In genomic region chr19:6260946-6261345, GRCm38 (mm10) we compare ENCODE assay signal across 15 mouse cellular contexts. TPM values are rescaled to one million over a fixed set of nuclear protein-coding genes. Genes with fewer than 3 reads are reported as not detected.
DNase-seq lines count a peak whose midpoint lies in the region; ATAC-seq and TF ChIP-seq lines count a peak whose summit lies in the region.
"Had no signal": no experiment of that assay in that cellular context is flagged by ENCODE, and none has a peak within 500 bp of the region (broad histone marks: within the 10 kb centered on the region; RNA-seq: fewer than 3 reads in every experiment).

No protein-coding gene starts in this region.

- peak; percentile 43 for TF ChIP-seq CTCF in kidney, adult 2 months (conservative IDR thresholded peaks at IDR 0.05; ENCODE audit: insufficient read depth, insufficient read length, low read depth, low read length)
- TF ChIP-seq CTCF in midbrain, postnatal 0 days (IDR thresholded peaks at IDR 0.05), result peak; percentile 60
- peak; percentile 46; the same call in 1 of the 2 replicates for TF ChIP-seq CTCF in brain, embryonic 14.5 days (IDR thresholded peaks at IDR 0.05; ENCODE audit: borderline replicate concordance, extremely low read depth, insufficient read depth, insufficient read length)

- WGBS in kidney, adult 2 months, result 78% methylated on average over 4 of the region's 4 CpGs
- 75% methylated on average over 4 of the region's 4 CpGs for WGBS in midbrain, postnatal 0 days
- WGBS in midbrain, embryonic 15.5 days, result 82% methylated on average over 4 of the region's 4 CpGs

- H3K9ac ChIP-seq in midbrain, postnatal 0 days (replicated peaks; ENCODE audit: low read length, poor library complexity, severe bottlenecking), result no peak overlapping the region
- H3K9ac ChIP-seq in midbrain, embryonic 15.5 days, result no peak overlapping the region
- H3K9ac ChIP-seq: heart, embryonic 13.5 days; limb, embryonic 15.5 days; neural tube, embryonic 15.5 days had no signal

- DNase-seq in kidney, adult 2 months, result no peak
- DNase-seq in kidney, adult 11 months, result no peak
- DNase-seq in midbrain, postnatal 0 days (ENCODE audit: low spot score), result no peak
- no peak for DNase-seq in brain, embryonic 14.5 days (ENCODE audit: low read depth)
- DNase-seq in adrenal gland, postnatal 4 days (ENCODE audit: low spot score in 2 of 2), result no peak
- no peak for DNase-seq in gastrocnemius, postnatal 14 days
- DNase-seq: gastrocnemius, postnatal 25 days; thymus, adult 18-20 months had no signal

- intact Hi-C loops in gastrocnemius, postnatal 14 days (cut with DNase I; ENCODE audit: low total_unique reads), result no loop called here

- H3K4me3 ChIP-seq in kidney, adult 2 months (ENCODE audit: insufficient read depth, low read depth, low read length), result no peak overlapping the region
- no peak overlapping the region for H3K4me3 ChIP-seq in midbrain, postnatal 0 days (ENCODE audit: low read depth, low read length)
- no peak overlapping the region for H3K4me3 ChIP-seq in midbrain, embryonic 15.5 days
- H3K4me3 ChIP-seq: erythroblast, embryonic 14.5 days; heart, embryonic 13.5 days; limb, embryonic 15.5 days; neural tube, embryonic 15.5 days had no signal

- H3K27me3 ChIP-seq in kidney, adult 2 months (replicated peaks; ENCODE audit: control insufficient read depth, insufficient read depth, low read length), result no peaks in the 10 kb centered on the region
- no peaks in the 10 kb centered on the region for H3K27me3 ChIP-seq in midbrain, postnatal 0 days (ENCODE audit: insufficient read depth, low read length)
- no peaks in the 10 kb centered on the region for H3K27me3 ChIP-seq in midbrain, embryonic 15.5 days (replicated peaks)
- H3K27me3 ChIP-seq: heart, embryonic 13.5 days; limb, embryonic 15.5 days; neural tube, embryonic 15.5 days had no signal

- TF ChIP-seq POLR2A in kidney, adult 2 months (IDR thresholded peaks at IDR 0.05; ENCODE audit: low read depth, low read length), result no peak
- no peak for TF ChIP-seq POLR2A in brain, embryonic 14.5 days (IDR thresholded peaks at IDR 0.05; ENCODE audit: borderline replicate concordance, extremely low read depth, insufficient read depth, insufficient read length, poor library complexity, severe bottlenecking)

- ATAC-seq in midbrain, postnatal 0 days (ENCODE audit: low FRiP score), result no peak
- ATAC-seq in midbrain, embryonic 15.5 days (replicated peaks), result no peak

- H3K4me2 ChIP-seq in midbrain, postnatal 0 days (ENCODE audit: low read depth, low read length, poor library complexity, severe bottlenecking), result no peak overlapping the region
- no peak overlapping the region for H3K4me2 ChIP-seq in midbrain, embryonic 15.5 days
- H3K4me2 ChIP-seq: heart, embryonic 13.5 days; limb, embryonic 15.5 days; neural tube, embryonic 15.5 days had no signal

- H3K9me3 ChIP-seq in midbrain, postnatal 0 days (ENCODE audit: low read length), result no peaks in the 10 kb centered on the region
- no peaks in the 10 kb centered on the region for H3K9me3 ChIP-seq in midbrain, embryonic 15.5 days
- H3K9me3 ChIP-seq: limb, embryonic 15.5 days; neural tube, embryonic 15.5 days had no signal

- H3K27ac ChIP-seq in kidney, adult 2 months (ENCODE audit: insufficient read depth, low read depth, low read length), result no peak overlapping the region
- no peak overlapping the region for H3K27ac ChIP-seq in midbrain, postnatal 0 days (ENCODE audit: low read depth, low read length)
- H3K27ac ChIP-seq in midbrain, embryonic 15.5 days, result no peak overlapping the region
- H3K27ac ChIP-seq: heart, embryonic 13.5 days; limb, embryonic 15.5 days; neural tube, embryonic 15.5 days had no signal

- H3K36me3 ChIP-seq in kidney, adult 2 months (ENCODE audit: control insufficient read depth, insufficient read depth, low read length), result peaks cover 2% of the 10 kb centered on the region; the same call in 1 of the 2 replicates
- peaks cover 44% of the 10 kb centered on the region for H3K36me3 ChIP-seq in midbrain, postnatal 0 days (ENCODE audit: insufficient read depth, low read length)
- peaks cover 39% of the 10 kb centered on the region; the same call in 1 of the 2 replicates for H3K36me3 ChIP-seq in midbrain, embryonic 15.5 days (replicated peaks)

- H3K4me1 ChIP-seq in kidney, adult 2 months (ENCODE audit: control insufficient read depth, insufficient read depth, low read length), result peaks cover 8% of the 10 kb centered on the region; the same call in 1 of the 2 replicates
- no peaks in the 10 kb centered on the region for H3K4me1 ChIP-seq in midbrain, postnatal 0 days (ENCODE audit: insufficient read depth, low read length)
- no peaks in the 10 kb centered on the region for H3K4me1 ChIP-seq in midbrain, embryonic 15.5 days
- H3K4me1 ChIP-seq: heart, embryonic 13.5 days; neural tube, embryonic 15.5 days had no signal

RNA-seq across cellular contexts. Expression of gene Ehd1, which starts 15.6 kb away (rescaled TPM):
- polyA plus RNA-seq in kidney, adult 2 months (2012; rRNA removed), result 224 and 317 TPM in 2 replicates
- 117 and 139 TPM in 2 replicates for total RNA-seq in midbrain, postnatal 0 days (2014; rRNA removed)
- polyA plus RNA-seq in midbrain, postnatal 0 days (2015; fragmentation: Nextera tagmentation; extraction: Ambion mirVana), result 73.0 and 74.0 TPM in 2 replicates
- polyA plus RNA-seq in midbrain, embryonic 15.5 days (2015; fragmentation: Nextera tagmentation; extraction: Ambion mirVana), result 107 and 111 TPM in 2 replicates
- polyA plus RNA-seq in brain, embryonic 14.5 days (2012; rRNA removed), result 200 and 212 TPM in 2 replicates
- 10 to 100 TPM; 88.2 to 90.2 TPM for total RNA-seq in adrenal gland, postnatal 4 days (2021)
- 10 to 100 TPM; 40.5 to 50.8 TPM for total RNA-seq in gastrocnemius, postnatal 14 days (2021)

RNA-seq across cellular contexts. Expression of gene Atg2a, which starts 19.5 kb away (rescaled TPM):
- 27.4 and 33.2 TPM in 2 replicates for polyA plus RNA-seq in kidney, adult 2 months (2012; rRNA removed)
- total RNA-seq in midbrain, postnatal 0 days (2014; rRNA removed), result 34.3 and 38.2 TPM in 2 replicates
- 9.6 and 9.7 TPM in 2 replicates for polyA plus RNA-seq in midbrain, postnatal 0 days (2015; fragmentation: Nextera tagmentation; extraction: Ambion mirVana)
- polyA plus RNA-seq in midbrain, embryonic 15.5 days (2015; fragmentation: Nextera tagmentation; extraction: Ambion mirVana), result 16.1 and 16.4 TPM in 2 replicates
- 21.8 and 28.9 TPM in 2 replicates for polyA plus RNA-seq in brain, embryonic 14.5 days (2012; rRNA removed)
- total RNA-seq in adrenal gland, postnatal 4 days (2021), result 10 to 100 TPM; 40.0 to 41.1 TPM
- 10 to 100 TPM; 12.7 to 14.6 TPM for total RNA-seq in gastrocnemius, postnatal 14 days (2021)

RNA-seq across cellular contexts. Expression of gene Ppp2r5b, which starts 25.3 kb away (rescaled TPM):
- polyA plus RNA-seq in kidney, adult 2 months (2012; rRNA removed), result 32.1 and 36.5 TPM in 2 replicates
- 248 and 256 TPM in 2 replicates for total RNA-seq in midbrain, postnatal 0 days (2014; rRNA removed)
- 177 and 189 TPM in 2 replicates for polyA plus RNA-seq in midbrain, postnatal 0 days (2015; fragmentation: Nextera tagmentation; extraction: Ambion mirVana)
- 141 and 149 TPM in 2 replicates for polyA plus RNA-seq in midbrain, embryonic 15.5 days (2015; fragmentation: Nextera tagmentation; extraction: Ambion mirVana)
- polyA plus RNA-seq in brain, embryonic 14.5 days (2012; rRNA removed), result 121 and 133 TPM in 2 replicates
- total RNA-seq in adrenal gland, postnatal 4 days (2021), result 10 to 100 TPM; 68.4 to 71.2 TPM
- 10 to 100 TPM; 22.4 to 24.7 TPM for total RNA-seq in gastrocnemius, postnatal 14 days (2021)

RNA-seq across cellular contexts. Expression of gene Gpha2, which starts 34.8 kb away (rescaled TPM):
- polyA plus RNA-seq in kidney, adult 2 months (2012; rRNA removed), result 0.16 and 0.65 TPM in 2 replicates
- total RNA-seq in midbrain, postnatal 0 days (2014; rRNA removed), result not detected in 2 replicates
- 0.31 TPM in 1 of 2 replicates, not detected in the other for polyA plus RNA-seq in midbrain, postnatal 0 days (2015; fragmentation: Nextera tagmentation; extraction: Ambion mirVana)
- not detected in 2 replicates for polyA plus RNA-seq in midbrain, embryonic 15.5 days (2015; fragmentation: Nextera tagmentation; extraction: Ambion mirVana)
- polyA plus RNA-seq in brain, embryonic 14.5 days (2012; rRNA removed), result 0.22 TPM in 1 of 2 replicates, not detected in the other
- 10 to 100 TPM; 40.5 to 50.4 TPM for total RNA-seq in adrenal gland, postnatal 4 days (2021)
- total RNA-seq in gastrocnemius, postnatal 14 days (2021), result not detected
- total RNA-seq: gastrocnemius, postnatal 25 days; left cerebral cortex, adult 8-10 months; monocyte, adult 5-6 weeks had no signal
- polyA plus RNA-seq: erythroblast, embryonic 14.5 days; heart, embryonic 13.5 days; neural tube, embryonic 15.5 days had no signal

RNA-seq across cellular contexts. Expression of gene Cdc42bpg, which starts 45.3 kb away (rescaled TPM):
- 26.6 and 31.1 TPM in 2 replicates for polyA plus RNA-seq in kidney, adult 2 months (2012; rRNA removed)
- 4.8 and 5.4 TPM in 2 replicates for total RNA-seq in midbrain, postnatal 0 days (2014; rRNA removed)
- polyA plus RNA-seq in midbrain, postnatal 0 days (2015; fragmentation: Nextera tagmentation; extraction: Ambion mirVana), result 0.20 and 0.67 TPM in 2 replicates
- polyA plus RNA-seq in midbrain, embryonic 15.5 days (2015; fragmentation: Nextera tagmentation; extraction: Ambion mirVana), result 0.40 and 0.47 TPM in 2 replicates
- polyA plus RNA-seq in brain, embryonic 14.5 days (2012; rRNA removed), result 4.4 and 6.5 TPM in 2 replicates
- 10 to 100 TPM; 18.4 to 20.6 TPM for total RNA-seq in adrenal gland, postnatal 4 days (2021)
- 1 to 10 TPM; 3.4 to 3.9 TPM for total RNA-seq in gastrocnemius, postnatal 14 days (2021)
